Mouse (Mus musculus) liver, embryonic 14.5 days (tissue): Measurements from ENCODE around the gene Dnajb7.

Source experiments
- CTCF ChIP-seq: IDR thresholded peaks from 2 replicates; pipeline ENCODE4 v1.5.1; 2016; ENCODE audit warnings: antibody characterized with exemption, low read depth, control low read depth
- EP300 ChIP-seq: IDR thresholded peaks from 2 replicates; pipeline ENCODE4 v1.6.1; 2016; ENCODE audit warnings: antibody characterized with exemption, low read depth

- TF ChIP-seq EP300 (no peak), CTCF (no peak)
Observed at GRCm38 (mm10) chr15:81438345-81438744, 30.2 kb upstream of the Dnajb7 start.
